Mouse (Mus musculus) thymus, postnatal 14 days (tissue): ENCODE results near the gene Ppp1r15b.

Experiments
- DNase-seq: peaks from one replicate; pipeline ENCODE4 v3.0.0; 2021

Gene Ppp1r15b

DNA sequence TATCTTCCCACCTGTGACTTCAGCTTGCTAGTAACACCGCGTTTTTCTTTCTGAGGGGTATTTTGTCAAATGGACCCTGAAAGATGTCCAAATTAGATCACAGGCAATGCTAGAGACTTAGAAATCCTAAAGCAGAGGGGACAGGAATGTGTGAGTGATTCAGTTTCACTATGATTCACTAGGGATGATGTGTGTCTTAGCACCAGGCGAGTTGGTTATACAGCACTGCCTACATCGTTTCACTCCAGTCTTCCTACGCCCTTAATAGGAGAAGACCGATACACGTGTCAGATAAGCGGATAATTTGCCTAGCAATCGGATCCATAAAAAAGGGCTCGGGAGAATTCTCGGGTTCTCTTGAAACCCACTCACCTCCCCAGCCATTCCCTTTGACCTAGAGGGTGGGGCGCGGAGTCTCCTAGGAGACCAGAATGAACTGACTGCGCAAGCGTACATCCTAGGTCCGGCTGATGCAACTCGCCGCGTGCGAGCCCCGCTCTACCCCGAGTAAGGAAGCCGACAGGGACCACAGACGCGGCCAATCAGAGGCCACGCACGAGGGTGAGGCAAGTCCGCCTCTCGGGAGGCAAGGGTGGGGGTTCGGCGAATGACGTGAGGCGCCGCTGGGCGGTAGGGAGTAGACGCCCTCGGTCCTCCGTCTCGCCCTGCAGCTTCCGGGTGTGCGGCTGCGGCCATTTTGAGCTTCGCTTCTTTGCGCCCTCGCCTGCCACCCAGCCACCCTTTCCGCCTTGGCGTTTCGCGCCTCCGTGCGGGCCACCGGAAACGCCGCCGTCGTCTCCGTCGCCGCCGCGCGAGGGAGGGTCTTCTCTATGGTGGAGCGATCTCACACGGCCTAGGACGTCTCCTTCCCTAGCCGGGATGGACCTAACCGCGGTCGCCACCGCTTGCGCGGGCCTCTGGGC lies at the start of gene Ppp1r15b:
Gene Ppp1r15b (plus strand): TSS at position 506 of the 923 bp plus-strand sequence.
- DNase-seq, result peak; percentile 98

DNA sequence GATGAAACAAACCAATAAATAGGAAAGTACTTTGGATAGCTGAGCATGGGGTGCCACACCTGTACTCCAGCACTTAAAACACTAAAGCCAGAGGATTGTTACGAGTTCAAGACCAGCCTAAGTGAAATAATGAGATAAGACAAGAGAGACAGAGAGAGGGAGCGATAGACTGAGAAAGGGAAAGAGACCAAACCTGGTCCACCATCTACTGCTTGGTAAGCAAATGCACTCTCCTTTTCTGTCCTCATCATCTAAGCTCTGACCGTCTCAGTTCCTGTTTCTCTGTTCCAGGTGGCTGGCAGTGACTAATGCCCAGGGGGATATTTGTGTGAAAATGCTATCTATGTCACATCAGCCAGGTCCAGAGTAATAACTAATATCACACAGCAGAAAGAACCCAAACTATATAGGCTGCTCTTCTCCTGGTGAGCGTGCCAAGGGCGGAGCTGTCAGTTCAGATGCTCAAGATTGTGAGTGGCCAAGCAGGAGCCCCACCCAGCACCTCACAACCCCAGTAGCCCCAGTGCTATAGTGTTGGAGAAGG lies 47.9 kb upstream of the Ppp1r15b start:
- DNase-seq, result no peak

DNA sequence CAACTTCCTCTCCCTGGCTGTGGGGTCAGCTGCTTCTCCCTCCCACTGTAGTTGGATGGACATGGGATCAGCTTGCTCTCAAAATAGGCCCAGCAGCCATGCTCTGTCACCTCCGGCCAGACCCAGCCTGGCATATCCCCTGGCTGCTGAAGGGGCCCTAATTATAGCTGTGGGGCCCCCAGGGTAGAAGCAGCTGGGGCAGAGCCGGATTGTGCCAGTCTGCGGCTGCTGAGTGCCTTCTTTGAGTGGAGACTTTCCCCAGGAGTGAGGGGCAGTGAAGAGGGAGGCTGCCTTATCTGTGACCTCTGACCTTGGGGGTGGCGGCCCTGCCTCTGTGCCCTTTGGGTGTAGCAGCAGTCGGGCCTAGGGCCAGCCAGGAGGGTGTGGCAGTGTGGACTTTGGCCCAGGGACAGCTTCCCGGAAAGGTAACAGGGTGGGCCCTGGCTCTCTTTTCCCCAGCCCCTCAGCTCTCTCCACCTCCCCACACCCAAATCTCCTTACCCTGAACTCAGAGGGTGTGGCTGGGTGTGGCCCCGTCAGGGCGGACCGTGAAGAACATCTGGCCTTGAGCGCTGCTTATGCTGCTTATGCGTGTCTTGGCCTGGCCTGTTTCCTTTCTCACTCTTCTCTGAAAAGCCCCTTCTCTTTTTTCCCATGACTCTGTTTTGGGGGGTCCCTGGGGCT lies 46.9 kb upstream of the Ppp1r15b start:
- DNase-seq, result no peak

DNA sequence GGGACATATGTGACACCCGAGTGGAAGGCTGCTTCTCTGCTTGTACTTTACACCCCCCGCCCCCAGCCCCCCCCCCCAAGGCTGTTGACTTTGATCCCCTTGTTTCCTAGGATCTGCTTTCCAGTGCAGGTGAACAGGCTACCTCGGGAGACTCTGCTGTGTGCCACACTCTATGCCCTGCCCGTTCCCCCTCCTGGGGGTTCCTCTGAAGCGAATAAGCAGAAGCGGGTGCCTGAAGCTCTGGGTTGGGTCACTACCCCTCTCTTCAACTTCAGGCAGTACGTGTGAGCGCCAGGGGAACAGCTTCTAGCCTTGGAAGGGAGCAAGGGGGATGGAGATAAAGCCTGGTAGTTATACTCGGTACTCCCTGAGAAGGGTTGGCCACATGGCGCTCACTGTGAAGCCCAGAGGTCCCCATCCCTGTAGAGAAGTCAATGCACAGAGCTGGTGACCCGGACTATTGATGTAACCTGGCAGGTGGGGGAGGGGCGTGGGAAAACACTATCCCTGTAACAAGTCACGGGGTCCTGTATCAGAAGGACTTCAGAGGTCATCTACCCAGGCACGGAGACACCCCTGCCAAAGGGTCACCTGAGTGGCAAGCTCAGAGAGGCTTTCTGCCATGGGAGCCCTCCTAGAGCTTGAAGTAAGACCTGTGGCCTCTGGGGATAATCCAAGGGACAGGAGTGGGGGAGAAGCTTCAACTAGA lies 46.1 kb upstream of the Ppp1r15b start:
- no peak for DNase-seq

DNA sequence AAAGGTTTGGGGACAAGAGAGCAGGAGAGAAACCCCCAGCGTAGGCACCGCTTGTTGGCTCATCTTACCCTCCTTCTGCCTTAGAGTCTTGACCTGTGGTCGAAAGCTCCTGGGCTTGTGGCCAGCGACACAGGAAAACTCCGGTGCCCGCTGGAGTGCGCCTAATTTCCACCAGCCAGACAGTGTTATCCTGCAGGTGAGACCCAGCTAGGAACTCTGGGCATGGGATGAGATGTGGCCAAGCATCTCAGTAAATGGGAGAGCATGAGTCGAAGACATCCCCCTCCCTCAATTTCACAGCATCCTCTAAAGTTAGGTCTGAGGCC lies 45.6 kb upstream of the Ppp1r15b start:
- DNase-seq, result no peak

DNA sequence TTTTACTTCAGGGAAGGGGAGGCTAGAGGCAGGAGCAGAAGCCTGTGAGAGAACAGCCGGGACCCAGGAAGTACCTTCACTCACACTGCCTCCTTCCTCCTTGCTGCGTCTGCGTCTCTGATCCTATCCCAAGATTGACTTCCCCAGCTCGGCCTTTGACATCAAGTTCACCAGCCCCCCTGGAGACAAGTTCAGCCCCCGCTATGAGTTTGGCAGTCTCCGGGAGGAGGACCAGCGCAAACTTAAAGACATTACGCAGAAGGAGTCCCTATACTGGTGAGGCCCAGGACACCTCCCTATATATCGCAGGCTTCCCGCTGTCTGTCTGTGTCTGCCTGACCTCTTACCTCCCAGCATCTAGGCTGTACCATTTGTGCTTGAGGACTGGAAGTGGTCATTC lies 44.1 kb upstream of the Ppp1r15b start:
- DNase-seq, result no peak

DNA sequence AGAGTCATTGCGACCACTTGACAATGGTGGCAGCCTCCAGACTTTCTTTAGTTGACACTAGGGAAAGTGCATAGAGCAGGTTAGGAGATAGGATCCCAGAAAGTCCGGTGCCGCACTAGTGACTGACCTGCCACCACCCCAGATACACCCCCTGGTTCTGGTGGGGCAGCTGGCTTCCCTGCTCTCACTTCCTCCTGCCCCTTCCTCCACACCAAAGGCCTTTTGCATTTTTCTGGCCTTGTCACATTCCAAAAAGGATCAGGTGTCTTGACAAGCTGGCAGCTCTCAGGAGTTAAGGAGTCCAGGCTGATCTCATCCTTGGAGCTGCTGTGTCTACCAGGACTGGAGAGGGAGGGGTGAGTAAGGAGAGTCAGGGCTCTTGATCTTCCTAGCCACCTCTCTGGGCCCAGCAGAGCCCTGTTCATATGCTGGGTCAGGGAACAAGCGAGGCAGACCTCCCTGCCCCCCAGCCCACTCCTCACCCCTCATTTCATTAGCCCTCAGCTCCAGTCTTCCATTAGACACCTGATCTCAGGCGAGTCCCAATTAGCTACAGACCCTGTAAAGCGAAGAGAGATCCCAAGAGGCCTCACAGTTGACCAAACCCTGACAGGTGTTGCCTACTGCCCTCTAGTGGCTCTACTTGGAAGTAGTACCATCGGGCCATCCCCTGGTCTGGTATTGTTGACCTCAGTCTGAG lies 43.6 kb upstream of the Ppp1r15b start:
- peak; percentile 63 for DNase-seq

DNA sequence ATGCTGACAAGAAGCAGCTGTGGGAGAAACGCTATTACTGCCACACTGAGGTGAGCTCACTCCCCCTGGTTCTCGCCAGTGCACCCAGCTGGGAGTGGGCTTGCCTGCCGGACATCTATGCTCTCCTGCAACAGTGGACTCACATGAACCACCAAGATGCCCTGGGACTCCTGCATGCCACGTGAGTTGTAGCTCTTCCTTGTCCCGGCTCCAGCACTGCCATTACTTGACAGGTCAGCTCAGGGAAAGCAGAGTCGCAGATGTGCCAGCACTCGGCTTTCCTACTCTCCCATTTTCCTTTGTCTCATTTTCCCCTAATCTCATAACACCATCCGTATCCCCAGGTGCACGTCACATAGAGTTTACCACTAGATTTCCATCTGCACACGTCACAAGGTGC lies 42.7 kb upstream of the Ppp1r15b start:
- no peak for DNase-seq

DNA sequence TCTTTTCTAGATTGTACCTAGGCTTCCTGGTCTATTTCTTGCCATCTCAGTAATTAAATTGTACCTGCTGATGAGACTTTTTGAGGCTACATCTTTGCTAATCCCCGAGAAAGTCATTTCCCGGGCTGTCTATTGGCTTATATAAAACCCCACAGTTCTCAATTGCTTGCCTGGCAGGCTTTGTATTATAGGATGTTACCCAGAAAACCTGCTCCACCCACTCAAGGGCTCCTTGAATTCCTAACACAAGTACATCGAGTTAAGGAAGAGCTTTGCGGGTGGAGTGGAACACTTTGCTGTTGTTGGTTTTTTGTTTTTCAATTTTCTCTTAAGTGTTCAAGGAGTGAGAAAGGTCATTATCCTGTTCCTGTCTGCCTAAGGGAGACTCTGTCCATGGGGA lies 41.5 kb upstream of the Ppp1r15b start:
- no peak for DNase-seq

DNA sequence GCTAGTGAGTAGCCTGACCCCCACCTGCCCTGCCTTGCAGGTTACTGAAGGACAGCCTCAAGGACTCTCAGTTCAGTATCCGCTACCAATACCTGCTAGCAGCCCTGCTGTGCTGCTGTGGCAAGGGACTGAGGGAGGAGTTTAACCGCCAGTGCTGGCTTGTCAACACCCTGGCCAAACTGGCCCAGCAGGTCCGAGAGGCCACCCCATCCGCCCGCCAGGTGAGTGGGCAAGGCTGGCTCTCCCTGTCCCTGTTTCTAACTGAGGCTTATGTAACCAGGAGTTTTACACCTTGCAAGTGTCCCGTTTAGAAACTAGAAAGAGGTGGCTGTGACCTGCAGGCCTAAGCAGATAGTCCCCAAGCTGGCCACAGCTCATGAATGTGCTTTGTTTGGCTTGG lies 40.3 kb upstream of the Ppp1r15b start:
- DNase-seq, result no peak

DNA sequence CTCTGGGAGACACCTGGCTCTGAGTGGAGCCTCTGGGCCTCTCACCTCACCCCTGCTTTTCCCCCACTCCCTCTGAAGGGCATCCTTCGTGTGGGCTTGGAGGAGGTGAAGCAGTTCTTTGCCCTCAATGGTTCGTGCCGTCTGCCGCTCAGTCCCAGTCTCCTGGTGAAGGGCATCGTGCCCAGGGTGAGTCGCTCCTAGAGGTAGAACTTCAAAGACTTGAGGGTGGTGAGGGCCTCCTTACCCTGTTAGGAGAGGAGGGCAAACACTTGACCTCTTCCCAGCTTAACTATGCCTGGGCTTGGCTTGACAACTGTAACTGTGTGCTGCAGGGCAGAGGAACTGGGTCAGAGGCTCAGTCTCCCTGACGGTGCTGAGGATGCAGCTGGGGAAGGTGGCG lies 39.5 kb upstream of the Ppp1r15b start:
- DNase-seq, result no peak

DNA sequence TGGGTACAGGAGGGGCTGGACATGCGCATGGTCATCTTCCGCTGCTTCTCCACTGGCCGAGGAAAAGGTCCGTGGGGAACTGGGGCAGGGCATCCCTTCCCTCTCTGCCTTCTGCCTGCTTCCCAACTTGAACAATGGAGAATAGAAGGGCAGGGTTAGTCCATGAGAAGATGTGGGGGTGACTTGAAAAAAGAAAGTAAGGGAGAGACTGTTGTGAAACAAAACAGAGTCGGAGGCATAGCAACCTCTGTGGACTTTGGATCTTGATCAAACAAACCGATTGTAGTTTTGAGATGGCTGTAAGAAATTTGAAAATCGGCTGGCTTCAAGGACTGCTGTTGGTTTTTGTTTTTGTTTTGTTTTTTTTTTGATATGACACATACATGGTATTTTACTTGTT lies 37.2 kb upstream of the Ppp1r15b start:
- no peak for DNase-seq

DNA sequence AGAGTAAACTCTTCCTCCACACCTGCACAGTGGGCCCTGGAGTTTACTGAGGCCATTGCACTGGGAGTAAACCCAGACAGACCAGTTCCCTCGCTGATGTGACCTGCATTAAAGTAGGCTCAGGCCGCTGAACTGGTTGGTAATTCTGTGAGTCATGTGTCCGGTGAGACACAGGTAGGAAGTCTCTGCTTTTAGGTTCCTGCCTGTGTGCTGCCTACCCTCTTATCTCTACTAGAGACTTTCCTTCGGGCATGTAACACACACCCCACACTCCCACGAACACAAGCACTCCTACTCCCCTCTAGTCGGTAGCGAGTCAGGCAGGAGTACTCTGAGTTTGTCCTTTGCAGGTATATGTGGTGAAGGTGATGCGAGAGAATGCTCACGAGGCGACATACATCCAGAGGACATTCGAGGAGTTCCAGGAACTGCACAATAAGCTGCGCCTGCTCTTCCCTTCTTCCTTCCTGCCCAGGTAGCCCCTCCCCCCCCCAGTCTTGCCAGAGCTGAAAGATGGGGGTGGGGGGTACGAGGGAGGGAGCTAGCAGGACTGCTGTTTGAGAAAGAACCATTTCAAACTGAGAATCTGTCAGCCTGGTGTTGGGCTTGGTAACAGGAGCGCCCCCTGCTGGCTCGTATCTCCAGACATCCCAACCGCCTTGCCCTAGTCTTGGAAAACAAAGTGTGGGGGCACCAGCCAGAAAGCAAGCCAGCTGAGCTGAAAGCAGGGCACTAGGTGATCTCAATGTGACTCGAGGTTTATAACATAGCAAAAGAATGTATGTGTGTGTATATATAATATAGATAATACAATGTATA lies 29.8 kb upstream of the Ppp1r15b start:
- peak; percentile 79 for DNase-seq

DNA sequence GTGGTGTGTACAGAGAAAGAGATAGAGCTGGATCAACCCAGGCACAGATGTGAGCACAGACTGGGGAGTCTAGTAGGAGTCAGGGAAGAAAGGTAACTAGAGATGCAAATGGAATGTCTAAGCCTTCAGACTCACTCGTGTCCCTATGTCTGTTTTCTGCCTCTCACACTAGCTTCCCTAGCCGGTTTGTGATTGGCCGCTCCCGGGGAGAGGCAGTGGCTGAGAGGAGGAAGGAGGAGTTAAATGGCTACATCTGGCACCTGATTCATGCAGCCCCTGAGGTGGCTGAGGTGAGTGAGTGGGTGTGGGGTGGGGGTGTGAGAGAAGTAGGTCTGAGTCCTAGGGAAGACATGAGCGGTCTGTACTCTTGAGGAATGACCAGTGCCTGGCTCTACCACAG lies 28.8 kb upstream of the Ppp1r15b start:
- DNase-seq, result no peak

DNA sequence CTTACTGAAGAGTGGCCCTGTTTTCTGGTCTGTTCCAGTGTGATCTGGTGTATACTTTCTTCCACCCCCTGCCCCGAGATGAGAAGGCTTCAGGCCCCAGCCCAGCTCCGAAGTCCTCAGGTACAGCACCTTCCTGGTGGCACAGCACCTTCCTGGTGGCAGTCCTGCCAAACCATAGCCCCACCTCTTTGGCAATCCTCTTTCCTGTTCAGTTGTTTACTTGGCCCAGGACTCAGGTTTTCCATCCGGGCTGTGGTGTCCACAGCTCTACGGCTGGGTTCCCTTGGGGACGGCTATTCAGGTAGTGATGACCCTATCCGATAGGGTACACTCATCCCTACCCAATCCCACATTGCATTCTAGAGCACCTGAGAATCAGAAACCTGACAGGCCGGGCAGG lies 27.6 kb upstream of the Ppp1r15b start:
- no peak for DNase-seq

DNA sequence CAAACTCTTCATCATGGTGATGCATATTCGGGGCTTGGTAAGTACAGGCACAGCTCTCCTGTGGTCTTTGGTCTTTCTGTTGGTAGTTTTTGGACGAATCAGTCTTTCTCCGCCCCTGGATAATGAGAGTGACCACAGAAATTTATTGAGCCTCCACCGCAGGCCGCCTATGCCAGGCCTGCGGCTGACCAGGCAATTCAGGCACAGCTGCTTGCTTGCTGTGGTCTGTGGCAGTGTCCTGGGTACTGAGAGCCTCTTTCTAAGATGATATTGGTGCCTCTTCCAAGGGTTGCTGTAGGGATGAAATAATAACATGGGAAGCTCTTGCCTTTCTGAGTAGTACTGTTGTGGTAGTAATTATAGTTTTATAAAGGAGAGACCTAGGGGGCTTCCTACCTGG lies 27.1 kb upstream of the Ppp1r15b start:
- DNase-seq, result no peak

DNA sequence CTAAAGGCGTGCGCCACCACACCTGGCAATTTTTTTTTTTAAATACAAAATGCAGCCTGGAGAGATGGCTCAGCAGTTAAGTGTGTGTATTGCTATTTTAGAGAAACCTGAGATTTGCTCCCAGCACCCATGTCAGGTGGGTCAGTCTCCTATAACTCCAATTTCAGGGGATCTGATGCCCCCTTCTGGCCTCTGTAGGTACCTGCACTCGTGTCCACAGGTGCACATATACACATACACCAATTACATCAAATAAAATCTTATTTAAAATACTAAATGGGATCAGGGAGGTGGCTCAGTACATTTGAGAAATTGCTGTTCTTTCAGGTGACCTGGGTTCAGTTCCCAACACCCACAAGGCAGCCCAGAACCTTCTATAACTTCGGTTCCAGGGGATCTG lies 14.8 kb upstream of the Ppp1r15b start:
- DNase-seq, result no peak

DNA sequence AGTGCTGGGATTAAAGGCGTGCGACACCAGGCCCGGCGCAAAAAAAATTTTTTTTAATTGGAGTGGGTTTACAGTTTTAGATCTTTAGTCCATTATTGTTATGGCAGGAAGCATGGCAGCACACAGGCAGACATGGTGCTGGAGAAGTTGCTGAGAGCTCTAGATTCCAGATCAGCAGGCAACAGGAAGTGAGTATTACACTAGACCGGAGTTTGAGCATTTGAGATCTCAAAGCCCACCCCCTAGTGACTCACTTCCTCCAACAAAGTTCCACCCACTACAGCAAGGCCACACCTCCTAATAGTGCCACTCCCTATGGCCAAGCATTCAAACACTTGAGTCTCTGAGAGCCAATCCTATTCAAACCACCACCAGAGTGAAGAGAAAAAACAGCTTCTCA lies 12.8 kb upstream of the Ppp1r15b start:
- no peak for DNase-seq

DNA sequence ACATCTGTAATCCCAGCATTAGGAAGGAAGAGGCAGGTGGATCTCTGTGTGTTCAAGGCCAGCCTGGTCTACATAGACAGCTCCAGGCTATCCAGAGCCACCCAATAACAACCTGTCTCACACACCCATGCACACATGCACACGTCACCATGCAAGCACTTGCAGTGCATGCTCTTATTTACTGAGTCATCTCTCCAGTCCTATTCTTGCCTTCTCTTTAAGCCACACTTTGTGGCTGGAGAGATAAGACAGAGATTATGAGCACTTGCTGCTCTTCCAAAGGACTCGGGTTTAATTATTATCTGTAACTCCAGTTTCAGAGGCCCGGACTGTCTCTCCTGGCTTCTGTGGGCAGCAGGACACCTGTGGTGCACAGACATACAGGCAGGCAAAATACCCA lies 12.1 kb upstream of the Ppp1r15b start:
- DNase-seq, result no peak

DNA sequence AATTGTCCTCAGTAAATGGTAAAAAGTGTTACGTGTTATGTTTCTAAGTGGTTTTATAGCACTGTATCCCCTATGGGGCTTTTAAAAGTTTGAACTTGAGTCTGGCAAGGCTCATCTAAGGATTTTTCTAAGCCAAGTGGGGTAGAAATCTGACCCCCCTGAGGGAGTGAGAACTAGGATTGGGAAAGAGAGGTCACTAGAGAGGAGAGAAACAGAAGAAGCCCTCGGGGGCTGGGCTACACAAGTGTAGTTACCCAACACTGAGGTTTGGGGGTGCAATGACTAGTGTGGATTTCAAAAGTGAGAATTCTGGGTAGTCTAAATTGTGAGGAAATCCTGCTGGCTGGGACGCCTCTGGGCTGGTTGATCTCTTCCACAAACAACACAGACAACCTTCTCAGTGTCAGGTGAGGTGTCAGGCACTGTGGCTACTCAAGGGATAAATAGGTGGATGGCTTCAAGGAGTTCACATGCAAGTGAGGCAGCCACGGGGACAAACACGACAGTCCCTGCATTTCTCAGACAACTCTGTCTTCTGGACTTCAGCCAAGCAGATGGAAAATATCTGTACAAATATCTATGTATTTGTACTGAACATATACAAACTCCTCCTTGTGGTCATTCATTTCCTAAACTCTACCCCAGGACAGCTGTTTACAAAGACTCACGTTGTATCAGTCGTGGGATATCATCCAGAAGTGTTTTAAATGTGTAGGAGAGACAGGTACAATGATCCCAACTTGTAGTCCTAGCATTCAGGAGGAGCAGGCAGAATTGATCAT lies 10.8 kb upstream of the Ppp1r15b start:
- no peak for DNase-seq

DNA sequence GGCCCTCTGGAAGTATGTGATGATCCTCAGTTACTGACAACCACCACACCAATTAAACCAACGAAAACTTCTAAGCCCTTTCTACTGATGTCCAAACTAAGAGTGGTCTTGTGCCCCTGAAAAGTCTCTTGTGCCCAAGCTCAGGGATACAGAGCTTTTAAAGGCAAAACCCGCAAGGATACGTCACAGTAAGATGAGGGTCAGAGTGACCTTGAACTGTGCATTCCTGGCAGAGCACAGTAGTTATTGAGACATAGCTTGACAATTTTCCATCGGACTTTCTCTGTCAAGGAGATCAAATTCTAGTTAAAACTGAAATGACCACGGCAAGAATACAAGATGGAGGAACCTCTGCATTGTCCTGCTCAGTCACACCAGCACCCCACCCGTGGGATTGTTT lies 9.7 kb upstream of the Ppp1r15b start:
- no peak for DNase-seq
